In the genomic region with DNA sequence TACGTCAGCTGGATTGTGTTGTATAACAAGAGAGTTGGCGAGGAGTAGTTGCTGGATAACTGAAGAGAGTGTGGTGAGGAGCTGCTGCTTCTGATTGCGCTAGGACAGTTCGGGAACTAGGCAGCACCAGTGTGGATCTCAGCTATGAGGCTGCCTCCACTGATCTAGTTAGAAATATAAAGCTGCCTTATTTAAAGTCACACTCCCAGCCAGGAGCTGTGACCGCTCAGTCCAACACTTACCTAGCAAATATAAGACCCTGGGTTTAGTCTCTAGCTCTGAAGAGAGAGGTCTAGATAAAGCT, we compare ENCODE assay signal across 10 mouse cellular contexts. TPM values are rescaled to one million over a fixed set of nuclear protein-coding genes. Genes with fewer than 3 reads are reported as not detected.
DNase-seq lines count a peak whose midpoint lies in the region; ATAC-seq and TF ChIP-seq lines count a peak whose summit lies in the region.
"Had no signal": no experiment of that assay in that cellular context is flagged by ENCODE, and none has a peak within 500 bp of the region (broad histone marks: within the 10 kb centered on the region; RNA-seq: fewer than 3 reads in every experiment).

No protein-coding gene starts in this region.

- peaks cover 26% of the 10 kb centered on the region for H3K4me1 ChIP-seq in lung, embryonic 16.5 days (replicated peaks; ENCODE audit: control insufficient read depth, insufficient read depth, low read length)
- H3K4me1 ChIP-seq in hindbrain, embryonic 16.5 days (ENCODE audit: control insufficient read depth, insufficient read depth, low read depth, low read length): no peaks in the 10 kb centered on the region; the same call in 1 of the 2 replicates
- no peaks in the 10 kb centered on the region for H3K4me1 ChIP-seq in neural tube, embryonic 14.5 days (ENCODE audit: control insufficient read depth, insufficient read depth, low read length)

- no peak for DNase-seq in gastrocnemius, adult 2 months
- DNase-seq in gastrocnemius, adult 18-20 months (ENCODE audit: low spot score): no peak
- no peak for DNase-seq in lung, postnatal 36 days
- no peak for DNase-seq in left cerebral cortex, adult 9 months (ENCODE audit: low spot score in 2 of 2)
- DNase-seq in thymus, postnatal 25 days: no peak

- 57% methylated on average over 5 of the region's 5 CpGs for WGBS in lung, embryonic 16.5 days
- 79% methylated on average over 5 of the region's 5 CpGs for WGBS in hindbrain, embryonic 16.5 days
- 90% methylated on average over 5 of the region's 5 CpGs for WGBS in neural tube, embryonic 14.5 days

- no peak for TF ChIP-seq CTCF in gastrocnemius, adult 2 months (IDR thresholded peaks at IDR 0.05)

- no peak for ATAC-seq in lung, embryonic 16.5 days (ENCODE audit: low read depth)
- ATAC-seq in hindbrain, embryonic 16.5 days: peak; percentile 41
- ATAC-seq in neural tube, embryonic 14.5 days (ENCODE audit: low read depth): peak; percentile 42; the same call in 1 of the 2 replicates

- peak overlapping the region; percentile 48 for H3K4me2 ChIP-seq in lung, embryonic 16.5 days (ENCODE audit: low read depth, low read length)
- H3K4me2 ChIP-seq in hindbrain, embryonic 16.5 days (ENCODE audit: low read length): no peak overlapping the region
- H3K4me2 ChIP-seq in neural tube, embryonic 14.5 days (ENCODE audit: low read depth, low read length): no peak overlapping the region
- H3K4me2 ChIP-seq: hindbrain, embryonic 15.5 days had no signal

- H3K27ac ChIP-seq in gastrocnemius, adult 2 months: peak overlapping the region; percentile 93
- H3K27ac ChIP-seq in lung, embryonic 16.5 days (ENCODE audit: low read length): peak overlapping the region; percentile 71
- no peak overlapping the region for H3K27ac ChIP-seq in hindbrain, embryonic 16.5 days (ENCODE audit: low read depth, low read length)
- no peak overlapping the region for H3K27ac ChIP-seq in neural tube, embryonic 14.5 days (ENCODE audit: low read depth, low read length)
- H3K27ac ChIP-seq: hindbrain, embryonic 15.5 days; macrophage had no signal

- no peaks in the 10 kb centered on the region for H3K36me3 ChIP-seq in lung, embryonic 16.5 days (ENCODE audit: control insufficient read depth, insufficient read depth, low read length)
- H3K36me3 ChIP-seq in hindbrain, embryonic 16.5 days (ENCODE audit: control insufficient read depth, insufficient read depth, low read length): no peaks in the 10 kb centered on the region
- no peaks in the 10 kb centered on the region for H3K36me3 ChIP-seq in neural tube, embryonic 14.5 days (ENCODE audit: control insufficient read depth, insufficient read depth, low read length)

- peak overlapping the region; percentile 38 for H3K4me3 ChIP-seq in gastrocnemius, adult 2 months
- H3K4me3 ChIP-seq in lung, embryonic 16.5 days (ENCODE audit: low read length): peak overlapping the region; percentile 23
- no peak overlapping the region for H3K4me3 ChIP-seq in hindbrain, embryonic 16.5 days (ENCODE audit: low read length)
- H3K4me3 ChIP-seq in neural tube, embryonic 14.5 days (ENCODE audit: low read depth, low read length): no peak overlapping the region
- H3K4me3 ChIP-seq: hindbrain, embryonic 15.5 days had no signal

- H3K9me3 ChIP-seq in lung, embryonic 16.5 days (ENCODE audit: control insufficient read depth, low read length): no peaks in the 10 kb centered on the region
- no peaks in the 10 kb centered on the region for H3K9me3 ChIP-seq in hindbrain, embryonic 16.5 days (ENCODE audit: control insufficient read depth, low read length)
- no peaks in the 10 kb centered on the region for H3K9me3 ChIP-seq in neural tube, embryonic 14.5 days (ENCODE audit: control insufficient read depth, low read length)
- H3K9me3 ChIP-seq: hindbrain, embryonic 15.5 days had no signal

- H3K27me3 ChIP-seq in lung, embryonic 16.5 days (ENCODE audit: control insufficient read depth, insufficient read depth, low read depth, low read length): no peaks in the 10 kb centered on the region
- no peaks in the 10 kb centered on the region for H3K27me3 ChIP-seq in hindbrain, embryonic 16.5 days (replicated peaks; ENCODE audit: control insufficient read depth, insufficient read depth, low read length)
- no peaks in the 10 kb centered on the region for H3K27me3 ChIP-seq in neural tube, embryonic 14.5 days (ENCODE audit: control insufficient read depth, insufficient read depth, low read length)
- H3K27me3 ChIP-seq: hindbrain, embryonic 15.5 days had no signal

- H3K9ac ChIP-seq in lung, embryonic 16.5 days (ENCODE audit: low read length): no peak overlapping the region
- H3K9ac ChIP-seq in hindbrain, embryonic 16.5 days (ENCODE audit: low read depth, low read length): no peak overlapping the region
- H3K9ac ChIP-seq in neural tube, embryonic 14.5 days (replicated peaks; ENCODE audit: low read depth, low read length): no peak overlapping the region
- H3K9ac ChIP-seq: hindbrain, embryonic 15.5 days had no signal

- intact Hi-C loops in gastrocnemius, adult 2 months (cut with DNase I): loop anchor here (5.0 kb wide), 2 partner anchors 123 to 173 kb away; a partner anchor contains a TSS

RNA-seq across cellular contexts. Expression of a gene that starts 10.5 kb away (rescaled TPM):
- total RNA-seq in gastrocnemius, adult 2 months (2021): 10 to 100 TPM; 23.7 to 34.3 TPM
- 10 to 100 TPM; 22.5 to 28.0 TPM for total RNA-seq in gastrocnemius, adult 18-20 months (2021)
- polyA plus RNA-seq in lung, embryonic 16.5 days (2015; fragmentation: Nextera tagmentation; extraction: Ambion mirVana): 5.3 and 5.6 TPM in 2 replicates
- polyA plus RNA-seq in hindbrain, embryonic 16.5 days (2015; fragmentation: Nextera tagmentation; extraction: Ambion mirVana): 28.8 and 29.3 TPM in 2 replicates
- polyA plus RNA-seq in neural tube, embryonic 14.5 days (2014; fragmentation: Nextera tagmentation; extraction: Ambion mirVana): 36.6 and 42.4 TPM in 2 replicates

Comparison
In these comparisons a context has a peak if more than half of its experiments do, and no peak if none do; other contexts are left out.
1. H3K27ac ChIP-seq: peak in gastrocnemius, adult 2 months (single experiment) and lung, embryonic 16.5 days (single experiment); none in hindbrain, embryonic 16.5 days (single experiment) and neural tube, embryonic 14.5 days (single experiment).
2. H3K4me3 ChIP-seq: peak in gastrocnemius, adult 2 months (single experiment) and lung, embryonic 16.5 days (single experiment); none in hindbrain, embryonic 16.5 days (single experiment) and neural tube, embryonic 14.5 days (single experiment).